Mouse (Mus musculus) cerebellum, postnatal 10 days (tissue): Measurements from ENCODE around the gene Kctd17.

Experiments
- DNase-seq, 2 experiments: peaks; one replicate each; pipeline ENCODE4 v3.0.0; 2021; ENCODE audit warnings: mixed read lengths in 2 of 2

The Kctd17 gene

GRCm38 (mm10) chr15:78428391-78429138 lies at the start of gene Kctd17:
Gene Kctd17 (plus strand): TSS chr15:78428564.
- peak; percentile 87 to 90 for DNase-seq

DNA sequence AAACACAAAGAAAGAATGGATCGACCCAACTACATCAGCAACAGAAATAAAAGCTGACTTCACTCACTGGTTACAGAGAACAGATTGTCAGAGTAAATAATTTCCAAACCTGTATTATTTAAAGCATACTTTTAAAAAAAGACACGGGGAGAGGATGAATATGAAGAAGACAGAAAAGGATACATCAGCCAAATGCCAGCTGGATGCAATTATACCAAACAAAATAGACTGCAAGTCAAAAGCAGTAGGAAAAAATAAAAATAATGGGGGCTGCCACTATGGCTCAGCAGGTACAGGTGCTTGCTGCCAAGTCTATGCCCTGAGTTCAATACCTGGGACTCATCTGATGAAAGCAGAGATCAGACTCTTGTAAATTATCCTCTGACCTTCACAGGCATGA lies 48.2 kb upstream of the Kctd17 start:
- no peak for DNase-seq

DNA sequence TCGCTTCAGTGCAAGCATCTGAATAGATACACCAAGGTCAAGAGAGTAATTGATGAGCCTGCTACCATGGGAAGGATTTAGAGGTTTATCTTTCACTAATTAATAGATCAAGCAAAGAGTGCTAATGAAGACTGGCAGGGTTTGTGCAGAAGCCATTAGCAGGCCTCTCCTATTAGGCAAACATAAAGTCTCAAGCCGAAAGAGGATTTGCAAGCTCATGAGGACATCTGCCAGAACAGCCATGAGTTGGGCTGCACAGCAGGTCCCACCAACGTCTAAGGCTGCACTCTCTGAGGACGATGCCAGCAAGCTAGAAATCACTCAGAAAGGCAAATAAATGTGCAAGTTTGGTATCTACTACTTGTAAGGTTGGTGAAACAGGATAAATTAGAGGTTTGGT lies 47.6 kb upstream of the Kctd17 start:
- peak; percentile 58 for DNase-seq

DNA sequence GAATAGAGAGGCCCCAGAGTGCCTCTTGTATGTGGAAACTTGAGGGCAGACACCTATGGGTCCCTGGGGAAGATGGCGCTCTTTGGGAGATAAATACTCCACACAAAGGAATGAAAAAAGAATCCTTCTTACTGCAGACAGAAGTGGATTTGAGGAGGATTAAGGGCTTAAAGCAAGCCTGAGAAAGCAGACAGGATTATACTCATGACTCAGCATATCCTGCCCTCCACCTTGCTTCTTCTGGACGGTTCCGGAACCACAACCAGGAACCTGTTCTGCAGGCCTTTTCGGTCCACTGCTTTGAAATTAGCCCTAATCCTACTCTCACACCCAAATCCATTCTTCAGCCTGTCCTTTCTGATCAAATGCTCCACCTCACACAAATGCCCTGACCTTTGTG lies 46.2 kb upstream of the Kctd17 start:
- DNase-seq = no peak

GRCm38 (mm10) chr15:78383450-78384219 lies 44.7 kb upstream of the Kctd17 start:
- peak; percentile 56 to 63 for DNase-seq

- DNase-seq = peak in 1 of 2 experiments; percentile 54
Measured at GRCm38 (mm10) chr15:78384220-78385116, 43.9 kb upstream of the Kctd17 start.

GRCm38 (mm10) chr15:78385564-78385963 lies 42.8 kb upstream of the Kctd17 start:
- DNase-seq = no peak

DNA sequence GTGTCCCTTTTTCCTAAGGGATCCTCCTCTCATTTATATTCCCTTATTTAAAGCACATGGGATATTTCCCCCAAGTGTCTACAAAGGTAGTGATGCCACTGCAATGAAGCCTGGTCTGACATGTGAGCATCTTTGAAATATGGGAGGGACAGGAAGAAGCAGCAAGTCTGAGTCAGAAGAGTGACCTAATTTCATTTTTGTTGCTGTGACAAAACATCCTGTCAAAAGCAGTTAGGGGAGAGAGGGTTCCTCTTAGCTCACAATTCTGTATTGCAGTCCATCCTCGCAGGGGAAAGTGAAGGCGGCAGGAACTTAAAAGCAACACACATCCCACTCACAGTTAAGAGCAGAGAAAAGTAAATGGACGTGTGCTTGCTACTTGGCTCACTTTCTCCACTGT lies 37.5 kb upstream of the Kctd17 start:
- no peak for DNase-seq

DNA sequence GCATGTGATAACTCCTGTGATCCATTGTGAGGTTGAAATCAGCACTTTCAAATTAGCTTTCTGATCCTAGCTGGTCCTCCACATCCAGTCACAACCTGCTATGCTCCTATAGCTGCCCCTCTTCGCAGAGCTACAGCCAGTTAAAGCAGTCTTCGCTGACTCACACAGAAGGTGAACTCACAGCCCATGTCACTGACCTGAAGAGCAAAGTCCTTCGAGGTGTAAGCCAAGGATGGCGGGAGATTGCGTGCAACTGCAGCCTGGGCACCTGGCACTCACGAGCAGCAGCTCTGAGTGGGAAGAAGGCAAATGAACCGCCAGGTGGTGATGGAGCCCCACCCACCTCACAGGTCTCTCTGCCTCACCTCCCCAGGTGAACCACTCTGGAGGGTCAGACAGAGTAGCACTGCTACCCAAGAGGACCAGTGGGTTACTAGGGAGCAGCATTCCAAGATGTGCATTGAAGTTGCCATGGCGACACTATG lies 32.8 kb upstream of the Kctd17 start, which contains the start of gene Tex33:
Tex33 (minus strand) TSS at position 435 of the 485 bp plus-strand sequence.
- no peak for DNase-seq

DNA sequence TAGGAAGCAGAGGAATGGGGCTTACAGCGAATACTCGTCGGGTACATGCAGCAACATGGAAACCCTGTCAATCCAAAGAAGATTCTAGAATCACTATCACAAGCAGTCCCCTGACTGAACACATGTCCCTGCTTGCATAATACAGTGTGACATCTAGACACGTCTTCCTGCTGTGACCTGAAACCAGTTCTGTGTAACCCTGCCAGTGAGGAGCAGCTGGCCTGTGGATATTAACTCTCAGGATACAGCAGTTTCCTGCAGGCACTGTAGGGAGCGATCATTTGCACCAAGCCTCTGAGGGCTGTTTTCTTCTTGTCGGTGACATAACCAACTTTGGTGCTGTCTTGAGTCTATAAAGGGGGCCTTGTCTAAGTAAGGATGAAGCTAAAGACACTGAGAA lies 27.0 kb upstream of the Kctd17 start:
- DNase-seq = peak; percentile 69 to 72

DNA sequence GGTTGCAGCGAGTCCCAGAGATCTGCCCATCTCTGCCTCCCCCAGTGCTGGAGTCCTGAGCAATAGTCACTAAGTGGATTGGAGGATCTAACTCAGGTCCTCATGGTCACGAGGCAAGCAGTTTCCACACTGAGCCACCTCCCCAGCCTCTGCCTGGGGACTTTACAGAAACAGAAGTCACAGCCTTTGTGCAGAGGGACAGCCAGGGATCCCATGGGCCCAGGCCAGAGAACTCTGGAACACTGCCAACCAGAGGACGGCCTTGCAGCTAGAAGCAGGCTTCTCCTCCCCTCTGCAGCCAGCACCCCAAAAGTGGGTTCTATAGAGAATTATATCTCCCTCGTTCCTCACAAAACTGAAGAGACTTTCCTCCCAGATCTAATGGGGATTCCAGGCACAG lies 26.4 kb upstream of the Kctd17 start:
- peak; percentile 83 to 84 for DNase-seq

GRCm38 (mm10) chr15:78402423-78402822 lies 25.9 kb upstream of the Kctd17 start:
- DNase-seq = peak; percentile 61 to 63

DNA sequence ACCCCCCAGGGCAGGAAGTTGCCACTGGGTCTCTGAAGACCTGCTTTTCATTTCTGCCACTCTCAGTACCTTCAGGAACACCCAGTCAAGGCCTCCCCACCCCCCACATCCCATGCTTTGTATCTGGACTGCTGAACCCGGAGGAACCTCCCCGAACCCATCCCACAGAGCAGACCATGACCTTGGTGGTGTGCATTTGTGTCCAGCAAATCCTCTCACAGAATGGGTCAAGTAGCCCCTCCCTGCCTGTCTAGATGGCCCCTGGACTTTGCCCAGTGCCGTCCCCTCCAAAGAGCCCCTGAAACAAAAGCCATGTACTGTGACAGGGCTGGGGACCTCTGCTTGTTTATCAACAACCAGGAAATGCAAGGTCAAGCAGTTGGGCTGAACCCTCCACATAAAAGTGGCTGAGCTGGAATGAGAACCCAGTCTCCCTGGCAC lies 25.0 kb upstream of the Kctd17 start:
- peak in 1 of 2 experiments; percentile 44 for DNase-seq

DNA sequence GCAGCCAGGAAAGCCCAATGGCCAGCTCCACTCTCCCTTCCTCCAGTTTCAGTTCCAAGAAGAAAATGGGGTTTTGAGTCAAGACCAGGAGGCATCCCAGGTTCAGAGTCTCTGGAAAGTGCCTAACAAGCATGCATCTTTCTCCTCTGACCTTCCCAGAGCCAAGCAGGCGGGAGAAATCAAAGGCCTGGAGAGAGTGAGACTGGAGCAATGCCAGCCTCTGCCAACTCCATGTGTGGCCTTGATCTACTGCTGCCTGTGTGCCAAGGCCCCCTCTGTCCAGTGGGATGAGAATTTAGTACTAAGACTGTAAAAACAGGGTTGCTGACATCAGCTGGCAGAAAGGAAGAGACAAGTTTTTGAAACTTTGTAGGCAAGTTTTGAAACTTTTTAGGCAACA lies 24.5 kb upstream of the Kctd17 start:
- DNase-seq = peak; percentile 80 to 89

GRCm38 (mm10) chr15:78405098-78405497 lies 23.3 kb upstream of the Kctd17 start:
- no peak for DNase-seq

GRCm38 (mm10) chr15:78405517-78406211 lies 22.7 kb upstream of the Kctd17 start, which contains the start of gene Tst:
Gene Tst (minus strand): TSS chr15:78405907.
- DNase-seq = peak; percentile 92 to 93

DNA sequence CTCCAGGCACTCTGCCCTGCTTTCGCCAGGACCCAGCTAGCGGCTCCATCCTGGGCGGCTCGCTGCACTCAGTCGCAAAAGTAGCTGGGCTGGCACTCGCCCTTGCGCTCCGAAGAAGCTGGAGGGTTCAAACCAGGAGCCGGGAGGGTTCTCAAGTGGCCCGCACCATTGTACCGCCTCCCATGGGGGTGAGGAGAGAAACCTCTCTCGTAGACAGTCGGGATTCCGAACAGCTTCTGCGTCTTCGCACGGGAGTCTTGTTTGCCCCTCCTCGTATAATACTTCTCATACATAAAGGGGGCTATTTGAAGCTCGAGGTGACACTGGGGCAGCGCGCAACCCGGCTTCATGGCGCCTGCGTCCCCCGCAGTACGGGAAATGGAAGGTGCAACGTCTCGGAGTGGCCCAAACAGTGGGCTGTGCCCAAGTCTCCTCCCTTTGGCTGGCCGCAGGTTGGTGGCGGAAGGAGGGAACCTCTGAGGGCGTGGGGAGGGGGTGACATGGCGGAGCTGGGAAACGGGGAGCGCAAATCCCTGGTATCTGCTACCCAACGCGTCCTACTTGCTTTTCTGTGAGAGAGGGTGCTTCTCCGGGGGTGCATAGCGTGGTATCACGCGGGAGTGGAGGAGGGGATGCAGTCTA lies 21.9 kb upstream of the Kctd17 start, which contains the start of gene Mpst:
Mpst (plus strand) TSS at position 124 of the 642 bp plus-strand sequence.
- peak; percentile 94 to 95 for DNase-seq

- DNase-seq = no peak
Measured at GRCm38 (mm10) chr15:78409570-78410052, 18.8 kb upstream of the Kctd17 start.

DNA sequence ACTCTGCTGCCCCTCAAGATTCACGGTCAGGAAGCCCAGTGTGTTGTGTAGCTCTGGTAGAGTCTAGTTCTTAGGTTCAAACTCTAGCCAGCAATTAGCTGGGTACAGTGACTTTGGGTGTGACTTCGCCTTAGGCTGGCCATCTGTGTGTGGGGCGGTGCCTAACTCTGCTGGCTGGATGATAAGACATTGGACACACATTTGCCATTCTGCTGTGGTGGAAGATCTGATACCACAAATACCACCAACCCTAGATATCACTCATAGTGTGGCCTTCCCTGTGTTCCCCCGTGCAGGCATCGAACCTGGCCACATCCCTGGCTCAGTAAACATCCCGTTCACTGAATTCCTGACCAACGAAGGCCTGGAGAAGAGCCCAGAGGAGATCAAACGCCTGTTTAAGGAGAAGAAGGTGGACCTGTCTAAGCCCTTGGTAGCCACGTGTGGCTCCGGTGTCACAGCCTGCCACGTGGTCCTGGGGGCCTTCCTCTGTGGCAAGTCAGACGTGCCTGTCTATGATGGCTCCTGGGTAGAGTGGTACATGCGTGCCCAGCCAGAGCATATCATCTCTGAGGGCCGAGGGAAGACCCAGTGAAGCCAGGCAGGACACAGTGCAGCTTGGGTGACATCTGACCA lies 15.2 kb upstream of the Kctd17 start:
- DNase-seq = no peak

DNA sequence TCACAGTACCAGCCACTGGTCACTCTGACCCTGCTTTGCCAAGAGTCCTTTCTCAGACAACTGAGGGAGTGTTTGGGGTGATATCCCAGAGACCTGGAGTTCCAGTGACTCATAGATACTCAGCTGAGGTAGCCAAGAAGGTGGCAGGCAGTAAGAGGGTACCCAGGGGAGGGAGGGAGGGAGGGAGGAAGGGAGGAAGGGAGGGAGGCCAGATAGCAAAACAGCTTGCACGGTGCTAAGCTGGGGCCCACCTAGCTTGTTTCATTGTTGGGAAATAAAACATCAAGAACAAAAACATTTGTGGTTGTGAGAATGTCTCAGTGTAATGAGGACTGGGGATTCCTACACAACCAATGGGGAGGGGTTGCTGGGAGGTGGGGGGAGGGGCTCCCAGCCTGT lies 14.6 kb upstream of the Kctd17 start:
- DNase-seq = no peak

DNA sequence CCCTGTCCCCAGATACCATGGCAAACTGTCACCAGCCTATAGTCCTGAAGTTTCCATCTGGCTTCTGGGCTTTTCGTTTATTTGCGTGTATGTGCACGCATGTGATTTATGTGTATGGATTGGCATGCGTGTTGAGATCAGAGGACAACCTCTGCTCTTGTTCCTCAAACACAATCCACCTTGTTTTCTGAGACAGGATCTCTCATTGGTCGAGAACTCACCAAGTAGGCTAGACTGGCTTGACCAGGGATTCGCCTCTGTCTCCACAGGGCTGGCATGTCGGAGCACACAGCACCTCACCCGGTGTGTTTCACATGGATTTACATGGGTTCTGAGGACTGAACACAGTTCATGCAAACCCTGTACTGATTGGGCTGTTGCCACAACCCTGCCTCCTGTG lies 14.2 kb upstream of the Kctd17 start:
- no peak for DNase-seq
